Mouse (Mus musculus) CH12.LX (cell line): ENCODE results near the gene Zfp444. TPM values are rescaled to one million over a fixed set of nuclear protein-coding genes. Genes with fewer than 3 reads are reported as not detected.

Experiments
- DNase-seq: peaks from one replicate; pipeline ENCODE4 v3.0.0-alpha.2; 2013; ENCODE audit errors: extremely low read depth
- H3K27ac ChIP-seq: 2 replicates; pipeline ENCODE4 v1.5.1; 2012; ENCODE audit warnings: low read depth, mild to moderate bottlenecking, control low read depth, moderate library complexity; ENCODE audit not compliant: insufficient read depth
- H3K27me3 ChIP-seq: replicated peaks from 2 replicates; pipeline ENCODE3; 2012; ENCODE audit warnings: inconsistent platforms
- H3K36me3 ChIP-seq, 2 experiments: replicated peaks in 1 of 2; 2 replicates each; pipeline versions ENCODE3 to v1.6.1; 2012; ENCODE audit warnings: inconsistent platforms in 1 of 2, low read length in 1 of 2, mild to moderate bottlenecking in 1 of 2, mixed read lengths in 1 of 2, moderate library complexity in 1 of 2; ENCODE audit not compliant: control insufficient read depth in 1 of 2, insufficient read depth in 1 of 2
- H3K4me1 ChIP-seq, 2 experiments: 2 replicates each; pipeline ENCODE4 v1.6.1; 2012; ENCODE audit warnings: inconsistent platforms in 1 of 2, moderate library complexity in 1 of 2; ENCODE audit not compliant: insufficient read depth in 2 of 2, control insufficient read depth in 1 of 2
- H3K4me2 ChIP-seq: 2 replicates; pipeline ENCODE4 v1.6.1; 2012; ENCODE audit warnings: low read depth, mild to moderate bottlenecking, control low read depth; ENCODE audit not compliant: poor library complexity, insufficient read depth, severe bottlenecking
- H3K4me3 ChIP-seq, 3 experiments: fragments of 150-350 bp in 1 of 3; sonication (generic) in 1 of 3; replicated peaks in 1 of 3; 2 replicates each; pipeline versions ENCODE3 to v1.5.1; 2011 to 2012; ENCODE audit warnings: low read depth in 2 of 3, low read length in 2 of 3, mild to moderate bottlenecking in 2 of 3, moderate library complexity in 2 of 3, control low read depth in 1 of 3, improper control_type of control experiment in 1 of 3, inconsistent platforms in 1 of 3, mixed read lengths in 1 of 3; ENCODE audit not compliant: poor library complexity in 1 of 3
- H3K79me2 ChIP-seq: replicated peaks from 2 replicates; pipeline ENCODE4 v1.6.1; 2012; ENCODE audit warnings: mild to moderate bottlenecking, moderate library complexity; ENCODE audit not compliant: control insufficient read depth, poor library complexity, insufficient read depth, severe bottlenecking; ENCODE audit errors: extremely low read depth
- H3K9ac ChIP-seq: 2 replicates; pipeline ENCODE4 v1.6.1; 2012; ENCODE audit warnings: low read depth, mild to moderate bottlenecking, control low read depth, moderate library complexity; ENCODE audit not compliant: insufficient read depth
- H3K9me3 ChIP-seq: replicated peaks from 2 replicates; pipeline ENCODE3; 2012; ENCODE audit warnings: low read length, inconsistent platforms, mixed read lengths
- CHD1 ChIP-seq: IDR thresholded peaks from 2 replicates; pipeline ENCODE4 v1.6.1; 2012; ENCODE audit warnings: low read depth, low read length, improper control_type of control experiment, inconsistent platforms
- CHD2 ChIP-seq: IDR thresholded peaks from 2 replicates; pipeline ENCODE4 v1.6.1; 2011; ENCODE audit warnings: low read length, improper control_type of control experiment
- CTCF ChIP-seq, 2 experiments: IDR thresholded peaks in 1 of 2; conservative IDR thresholded peaks in 1 of 2; 2 replicates each; pipeline ENCODE4 v1.5.1; 2011 to 2012; ENCODE audit warnings: low read depth in 2 of 2, low read length in 2 of 2, improper control_type of control experiment in 1 of 2, inconsistent platforms in 1 of 2, mild to moderate bottlenecking in 1 of 2, moderate library complexity in 1 of 2
- E2F4 ChIP-seq: IDR thresholded peaks from 2 replicates; pipeline ENCODE4 v1.6.1; 2011; ENCODE audit warnings: low read depth, low read length, improper control_type of control experiment; ENCODE audit not compliant: insufficient replicate concordance
- ETS1 ChIP-seq: conservative IDR thresholded peaks from 2 replicates; pipeline ENCODE4 v1.6.1; 2012; ENCODE audit warnings: low read depth, mild to moderate bottlenecking, inconsistent platforms, low read length, improper control_type of control experiment, moderate library complexity
- GABPA ChIP-seq: IDR thresholded peaks from 2 replicates; pipeline ENCODE4 v1.6.1; 2012; ENCODE audit warnings: low read depth, low read length, improper control_type of control experiment, inconsistent platforms; ENCODE audit not compliant: insufficient replicate concordance
- IRF4 ChIP-seq: IDR thresholded peaks from 2 replicates; pipeline ENCODE4 v1.6.1; 2014; ENCODE audit warnings: low read depth, mild to moderate bottlenecking, inconsistent platforms, low read length, improper control_type of control experiment
- JUN ChIP-seq: IDR thresholded peaks from 2 replicates; pipeline ENCODE4 v1.6.1; 2011; ENCODE audit warnings: low read depth, mild to moderate bottlenecking, low read length, improper control_type of control experiment, moderate library complexity; ENCODE audit not compliant: insufficient read depth
- JUND ChIP-seq: conservative IDR thresholded peaks from 2 replicates; pipeline ENCODE4 v1.6.1; 2011; ENCODE audit warnings: low read depth, low read length, improper control_type of control experiment
- KAT2A ChIP-seq: IDR thresholded peaks from 2 replicates; pipeline ENCODE4 v1.6.1; 2012; ENCODE audit warnings: low read length, improper control_type of control experiment, inconsistent platforms; ENCODE audit not compliant: insufficient replicate concordance
- NELFE ChIP-seq: IDR thresholded peaks from 2 replicates; pipeline ENCODE4 v1.6.1; 2011; ENCODE audit warnings: low read depth, low read length, improper control_type of control experiment
- NRF1 ChIP-seq: IDR thresholded peaks from 2 replicates; pipeline ENCODE4 v1.6.1; 2014; ENCODE audit warnings: low read depth, mild to moderate bottlenecking, inconsistent platforms, low read length, improper control_type of control experiment, moderate library complexity
- SMC3 ChIP-seq: IDR thresholded peaks from 2 replicates; pipeline ENCODE4 v1.6.1; 2011; ENCODE audit warnings: low read depth, low read length, improper control_type of control experiment
- TBP ChIP-seq: conservative IDR thresholded peaks from 2 replicates; pipeline ENCODE4 v1.6.1; 2011; ENCODE audit warnings: low read depth, low read length, improper control_type of control experiment
- USF1 ChIP-seq: IDR thresholded peaks from 2 replicates; pipeline ENCODE4 v1.6.1; 2014; ENCODE audit warnings: low read depth, mild to moderate bottlenecking, inconsistent platforms, low read length, improper control_type of control experiment
- ZC3H11A ChIP-seq: IDR thresholded peaks from 2 replicates; pipeline ENCODE4 v1.6.1; 2012; ENCODE audit warnings: low read depth, mild to moderate bottlenecking, inconsistent platforms, low read length, improper control_type of control experiment
- dilution Hi-C: fragments of 300-500 bp; cut with MboI; formaldehyde crosslinking; loops from 2 replicates; pipeline ENCODE4 v1.14.3; 2020; ENCODE audit warnings: low sequenced_read_pairs; ENCODE audit not compliant: extremely low pct_unique_long_range_greater_than_20kb, extremely low pct_ligation_motif_present
- in situ Hi-C: fragments of 300-500 bp; cut with MboI; formaldehyde crosslinking; loops from 3 replicates; pipeline ENCODE4 v1.14.3; 2019; ENCODE audit warnings: low sequenced_read_pairs, low pct_ligation_motif_present, low pct_unique_long_range_greater_than_20kb, mixed read lengths
- polyA plus RNA-seq: library from polyadenylated mRNA; unstranded; fragments of >175 nt; gene quantifications from 2 replicates; pipeline ENCODE4 v1.2.1, GENCODE M21; 2012; ENCODE audit warnings: low read depth; ENCODE audit not compliant: insufficient read length
- total RNA-seq, 2 experiments: library from RNA; depleted of rRNA; stranded (reverse); fragments of 300-350 nt in 1 of 2; fragments of >200 nt in 1 of 2; gene quantifications; 2 replicates each; pipeline ENCODE4 v1.2.3; 2012 to 2014

Zfp444 gene
- total and polyA plus RNA-seq, 3 experiments: 16.0 to 23.3 (median 18.1) TPM

DNA sequence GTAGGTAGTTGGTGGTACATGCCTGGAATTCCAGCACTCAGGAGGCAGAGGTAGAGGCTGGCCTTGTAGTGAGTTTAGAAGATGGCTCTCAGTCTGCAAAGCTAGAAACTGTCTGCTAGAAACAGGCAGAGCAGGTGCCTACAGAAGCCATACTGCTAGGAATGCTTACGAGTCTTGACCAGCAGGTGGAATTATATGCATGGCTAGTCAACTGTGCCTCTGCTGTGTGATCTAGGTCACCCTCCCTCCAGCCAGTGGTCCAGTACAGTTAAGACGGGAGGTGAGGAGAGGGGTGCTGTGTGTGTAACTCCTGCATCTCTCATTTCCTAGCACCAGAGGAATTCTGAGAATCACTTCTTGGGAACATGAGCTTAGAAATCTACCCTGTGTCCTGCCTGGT lies 14.7 kb downstream of the Zfp444 start:
- Histone ChIP-seq H3K4me3 (no peak overlapping the region), H3K27me3 (no peaks in the 10 kb centered on the region), H3K36me3 (peaks cover 35 to 83% of the 10 kb centered on the region in 2 experiments), H3K9ac (no peak overlapping the region), H3K79me2 (no peaks in the 10 kb centered on the region), H3K27ac (no peak overlapping the region)
- dilution Hi-C loops: no loop called here
- TF ChIP-seq KAT2A (no peak), ZC3H11A (no peak), NRF1 (no peak), SMC3 (no peak)
- TF ChIP-seq, all 38 proteins: peak for 0
- Histone ChIP-seq H3K9me3 (no peaks in the 10 kb centered on the region), H3K4me2 (no peak overlapping the region), H3K4me1 (peaks cover 5 to 20% of the 10 kb centered on the region in 2 experiments)
- in situ Hi-C loops: no loop called here
- no peak for DNase-seq

DNA sequence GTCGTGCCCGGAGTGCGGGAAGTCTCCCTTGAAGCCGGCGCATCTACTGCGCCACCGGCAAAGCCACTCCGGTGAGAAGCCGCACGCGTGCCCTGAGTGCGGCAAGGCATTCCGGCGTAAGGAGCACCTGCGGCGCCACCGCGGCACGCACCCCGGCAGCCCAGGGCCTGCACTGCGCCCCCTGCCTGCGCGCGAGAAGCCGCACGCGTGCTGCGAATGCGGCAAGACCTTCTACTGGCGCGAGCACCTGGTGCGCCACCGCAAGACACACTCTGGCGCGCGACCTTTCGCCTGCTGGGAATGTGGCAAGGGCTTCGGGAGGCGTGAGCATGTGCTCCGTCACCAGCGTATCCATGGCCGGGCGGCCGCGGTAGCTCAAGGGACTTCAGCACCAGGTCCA lies 17.5 kb downstream of the Zfp444 start:
- DNase-seq: no peak
- TF ChIP-seq IRF4 (no peak), SMC3 (no peak), ETS1 (no peak), CHD1 (no peak), JUND (no peak), NRF1 (no peak), USF1 (no peak), CHD2 (no peak), E2F4 (no peak), NELFE (no peak), JUN (no peak), TBP (no peak), KAT2A (no peak), GABPA (no peak), CTCF (conservative IDR thresholded peaks at IDR 0.05 in 1 of 2, IDR thresholded peaks at IDR 0.05 in 1 of 2; ENCODE audit: low read depth in 2 of 2, low read length in 2 of 2) (no peak)
- Histone ChIP-seq H3K4me3 (no peak overlapping the region), H3K36me3 (peaks cover 26 to 63% of the 10 kb centered on the region in 2 experiments), H3K4me1 (peaks cover 5 to 20% of the 10 kb centered on the region in 2 experiments), H3K9me3 (no peaks in the 10 kb centered on the region), H3K27ac (no peak overlapping the region), H3K27me3 (no peaks in the 10 kb centered on the region), H3K4me2 (no peak overlapping the region), H3K79me2 (no peaks in the 10 kb centered on the region), H3K9ac (no peak overlapping the region)
- in situ Hi-C loops (no loop called here), dilution Hi-C loops (no loop called here)
